Mouse (Mus musculus): ENCODE measurements around the gene Tbc1d17. TPM values are rescaled to one million over a fixed set of nuclear protein-coding genes. Genes with fewer than 3 reads are reported as not detected.

Gene Tbc1d17
- polyA plus RNA-seq, 1 experiment from 2014 or later, result 28.3 TPM

DNA sequence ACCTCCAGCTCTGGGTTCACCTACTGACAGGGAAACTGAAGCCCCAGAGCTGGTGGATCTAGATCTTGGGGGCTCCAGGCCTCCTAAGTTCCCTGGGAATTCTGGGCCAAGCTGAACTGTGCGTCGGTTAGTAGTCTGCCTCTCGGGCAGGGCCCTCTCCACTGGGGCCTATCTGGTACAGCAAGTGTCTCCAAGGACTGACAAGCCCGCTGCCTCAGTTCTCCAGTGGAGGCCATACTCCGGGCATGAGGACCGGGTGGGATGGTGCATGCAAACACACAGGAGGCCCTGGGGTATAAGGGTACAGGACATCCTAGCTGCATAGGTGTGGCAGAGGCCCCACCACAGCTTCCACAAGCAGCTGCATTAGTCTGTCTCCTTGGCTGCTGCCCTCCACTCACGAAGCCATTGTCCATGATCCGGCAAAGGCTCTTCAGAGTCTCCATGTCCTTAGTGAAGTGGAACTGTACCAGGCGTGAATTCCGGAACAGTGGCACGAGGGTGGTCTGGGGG, 15.2 kb upstream of the Tbc1d17 start:
- Histone ChIP-seq H3K36me3 (ENCODE audit: inconsistent target) (peaks cover 27% of the 10 kb centered on the region), H3K4me3 (ENCODE audit: inconsistent target) (no peak overlapping the region), H3K27ac (no peak overlapping the region), H3K79me2 (ENCODE audit: inconsistent target) (peaks cover 77% of the 10 kb centered on the region)
- WGBS (ENCODE audit: missing documents), result 91% methylated on average over 11 of the region's 11 CpGs

DNA sequence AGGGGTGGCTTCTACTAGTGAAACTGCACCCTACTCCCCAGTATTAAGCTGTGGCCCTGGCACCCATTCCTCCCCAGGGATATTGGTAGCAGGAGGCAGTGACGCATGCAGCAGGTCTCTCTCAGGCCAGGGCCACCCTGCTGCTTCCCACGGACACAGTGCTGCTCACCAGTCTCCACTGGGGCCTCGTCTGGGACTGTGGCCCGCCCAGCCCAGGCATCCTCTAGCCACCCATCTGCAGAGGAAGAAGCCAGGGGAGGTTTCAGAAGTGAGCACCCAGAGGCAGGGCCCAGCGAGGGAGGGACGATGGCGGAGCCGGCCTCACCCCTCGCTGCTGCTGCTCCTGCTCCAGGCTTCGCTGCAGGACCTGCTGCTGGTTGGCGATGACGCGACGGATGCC, 14.3 kb upstream of the Tbc1d17 start:
- Histone ChIP-seq H3K4me3 (ENCODE audit: inconsistent target) (no peak overlapping the region), H3K27ac (no peak overlapping the region), H3K36me3 (ENCODE audit: inconsistent target) (peaks cover 27% of the 10 kb centered on the region), H3K79me2 (ENCODE audit: inconsistent target) (peaks cover 79% of the 10 kb centered on the region)
- WGBS (ENCODE audit: missing documents), result 92% methylated on average over 13 of the region's 14 CpGs

DNA sequence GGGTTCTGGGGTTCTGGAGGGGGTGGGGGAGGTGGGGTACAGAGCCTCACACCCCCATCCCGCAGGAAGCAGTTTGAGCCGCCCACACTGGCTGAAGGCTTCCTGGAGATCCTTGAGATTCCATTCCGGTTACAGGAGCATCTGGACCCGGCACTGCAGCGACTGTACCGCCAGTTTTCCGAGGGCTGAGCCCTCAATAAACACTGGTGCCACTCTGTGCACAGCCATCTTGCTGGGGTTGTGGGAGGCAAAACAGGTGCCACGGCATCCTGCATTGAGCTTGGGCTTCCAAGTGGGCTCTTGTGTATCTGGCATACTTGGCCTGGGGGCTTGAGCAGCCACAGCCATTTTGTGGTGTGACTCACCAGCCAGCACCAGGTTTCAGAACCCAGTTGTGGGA, 13.6 kb upstream of the Tbc1d17 start:
- H3K27ac ChIP-seq, result no peak overlapping the region
- H3K4me3 ChIP-seq (ENCODE audit: inconsistent target), result no peak overlapping the region
- 97% methylated on average over 8 of the region's 8 CpGs for WGBS (ENCODE audit: missing documents)
- H3K36me3 ChIP-seq (ENCODE audit: inconsistent target), result peaks cover 27% of the 10 kb centered on the region
- peaks cover 79% of the 10 kb centered on the region for H3K79me2 ChIP-seq (ENCODE audit: inconsistent target)

DNA sequence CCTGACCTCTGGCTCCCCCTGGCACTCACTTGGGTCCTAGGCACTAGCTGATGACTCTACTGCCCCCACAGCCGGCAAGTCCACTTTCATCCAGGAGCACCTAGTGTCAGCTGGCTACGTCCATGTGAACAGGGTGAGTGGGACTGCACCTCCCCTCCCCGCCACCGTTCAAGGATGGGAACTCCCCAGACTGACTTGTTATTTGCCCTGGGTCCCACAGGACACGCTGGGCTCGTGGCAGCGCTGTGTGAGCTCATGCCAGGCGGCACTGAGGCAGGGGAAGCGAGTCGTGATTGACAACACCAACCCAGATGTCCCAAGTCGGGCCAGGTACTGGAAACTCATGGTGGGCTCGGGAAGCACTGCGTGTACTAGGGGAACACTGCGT, 12.5 kb upstream of the Tbc1d17 start:
- WGBS (ENCODE audit: missing documents), result 94% methylated on average over 14 of the region's 14 CpGs
- Histone ChIP-seq H3K27ac (no peak overlapping the region), H3K4me3 (ENCODE audit: inconsistent target) (no peak overlapping the region), H3K36me3 (ENCODE audit: inconsistent target) (peaks cover 27% of the 10 kb centered on the region), H3K79me2 (ENCODE audit: inconsistent target) (peaks cover 72% of the 10 kb centered on the region)

DNA sequence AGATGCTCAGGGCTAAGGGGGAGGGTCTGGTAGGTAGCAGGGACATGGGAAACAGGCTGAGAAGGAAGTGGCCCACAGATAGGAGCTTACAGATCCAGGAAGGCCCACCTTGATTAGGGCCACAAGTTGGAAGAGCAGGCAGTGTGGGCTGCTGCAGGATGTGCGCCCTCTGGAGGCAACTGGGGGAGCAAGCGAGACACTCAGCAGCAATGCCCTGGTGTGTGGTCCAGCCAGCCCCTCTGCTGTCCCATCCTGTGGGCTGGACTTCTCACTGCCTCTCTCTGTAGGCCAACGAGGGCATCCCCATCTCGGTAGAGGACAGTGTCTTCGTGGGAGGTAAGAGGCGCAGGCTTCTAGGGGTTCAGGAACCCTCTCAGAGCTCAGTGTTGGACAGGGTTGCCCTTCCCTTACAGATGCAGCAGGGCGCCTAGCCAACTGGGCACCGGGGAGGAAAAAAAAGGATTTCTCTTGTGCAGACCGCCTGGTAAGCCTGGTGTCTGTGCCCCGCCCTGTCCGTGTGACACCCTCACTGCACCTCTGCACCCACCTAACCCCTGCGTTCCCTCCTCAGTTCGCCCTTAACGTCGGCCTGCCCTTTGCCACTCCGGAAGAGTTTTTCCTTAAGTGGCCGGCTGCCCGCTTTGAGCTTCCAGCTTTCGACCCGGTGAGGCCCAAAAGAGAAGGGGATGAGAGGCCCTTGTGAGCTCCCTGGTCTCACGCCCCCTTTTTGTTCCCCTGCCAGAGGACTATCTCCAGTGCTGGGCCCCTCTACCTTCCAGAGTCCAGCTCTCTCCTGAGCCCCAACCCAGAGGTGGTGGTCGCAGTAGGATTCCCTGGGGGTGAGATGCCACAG, 11.9 kb upstream of the Tbc1d17 start:
- Histone ChIP-seq H3K27ac (no peak overlapping the region), H3K79me2 (ENCODE audit: inconsistent target) (peaks cover 68% of the 10 kb centered on the region), H3K4me3 (ENCODE audit: inconsistent target) (no peak overlapping the region), H3K36me3 (ENCODE audit: inconsistent target) (peaks cover 27% of the 10 kb centered on the region)
- WGBS (ENCODE audit: missing documents), result 69% methylated on average over 22 of the region's 22 CpGs

DNA sequence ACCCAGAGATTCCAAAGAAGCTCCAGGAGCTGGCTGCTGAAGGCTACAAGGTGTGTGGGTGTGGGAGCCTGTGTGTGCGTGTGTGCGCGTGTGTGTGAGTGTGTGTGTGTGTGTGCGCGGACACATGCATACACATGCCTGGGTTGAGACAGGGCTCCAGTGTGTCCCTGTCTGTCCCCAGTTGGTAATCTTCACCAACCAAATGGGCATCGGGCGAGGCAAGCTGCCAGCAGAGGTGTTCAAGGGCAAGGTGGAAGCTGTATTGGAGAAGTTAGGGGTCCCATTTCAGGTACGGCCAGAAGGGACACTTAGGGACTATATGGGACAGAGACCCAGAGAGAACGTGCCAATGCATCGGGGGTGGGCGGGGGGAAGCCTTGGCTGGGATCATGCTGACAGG, 11.0 kb upstream of the Tbc1d17 start:
- H3K27ac ChIP-seq, result no peak overlapping the region
- 90% methylated on average over 11 of the region's 11 CpGs for WGBS (ENCODE audit: missing documents)
- H3K4me3 ChIP-seq (ENCODE audit: inconsistent target), result no peak overlapping the region
- H3K79me2 ChIP-seq (ENCODE audit: inconsistent target), result peaks cover 61% of the 10 kb centered on the region
- peaks cover 27% of the 10 kb centered on the region for H3K36me3 ChIP-seq (ENCODE audit: inconsistent target)

DNA sequence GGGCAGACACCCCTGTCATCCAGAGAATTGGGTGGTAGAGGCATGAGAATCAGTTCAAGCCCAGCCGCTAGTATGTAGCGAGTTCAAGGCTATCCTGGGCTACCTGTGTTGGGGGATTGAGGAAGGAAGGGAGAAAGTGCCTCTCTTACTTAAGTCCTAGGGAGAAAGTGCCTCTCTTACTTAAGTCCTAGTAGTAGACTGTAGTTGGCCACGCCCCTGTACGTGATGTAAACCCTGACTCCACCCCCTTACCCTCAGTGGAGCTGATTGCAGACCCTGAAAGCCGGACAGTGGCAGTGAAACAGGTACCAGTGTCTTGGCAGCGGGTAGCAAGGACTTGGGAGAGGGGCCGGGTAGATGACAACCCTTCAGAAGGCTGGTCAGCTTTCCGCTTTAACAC, 9.0 kb upstream of the Tbc1d17 start:
- Histone ChIP-seq H3K27ac (peak overlapping the region; percentile 95), H3K4me3 (ENCODE audit: inconsistent target) (peak overlapping the region; percentile 81), H3K36me3 (ENCODE audit: inconsistent target) (peaks cover 16% of the 10 kb centered on the region), H3K79me2 (ENCODE audit: inconsistent target) (peaks cover 62% of the 10 kb centered on the region)
- WGBS (ENCODE audit: missing documents), result 30% methylated on average over 8 of the region's 8 CpGs

DNA sequence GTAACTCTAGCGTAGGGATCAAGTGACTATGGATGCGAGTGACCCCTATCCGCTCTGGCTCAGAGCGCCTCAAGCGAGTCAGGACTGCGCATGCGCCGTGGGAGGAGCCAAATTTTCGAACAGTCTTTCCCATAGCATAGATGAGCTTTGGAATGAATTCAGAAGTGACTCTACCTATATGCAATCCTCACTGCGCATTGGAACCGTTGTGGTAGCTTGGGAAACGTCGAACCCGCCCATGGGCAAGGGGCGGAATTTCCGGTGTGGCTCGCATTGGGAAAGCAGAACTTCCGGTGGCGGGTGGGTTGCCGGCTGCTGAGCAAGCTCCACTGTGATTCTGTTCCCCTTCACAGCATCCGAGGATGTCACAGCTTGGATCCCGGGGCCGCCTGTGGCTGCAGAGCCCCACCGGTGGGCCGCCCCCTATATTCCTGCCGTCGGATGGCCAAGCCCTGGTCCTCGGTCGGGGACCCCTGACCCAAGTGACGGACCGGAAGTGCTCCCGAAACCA, 8.2 kb upstream of the Tbc1d17 start, which contains the start of gene Pnkp:
Pnkp (plus strand) TSS at position 98 of the 511 bp plus-strand sequence.
- Histone ChIP-seq H3K36me3 (ENCODE audit: inconsistent target) (peaks cover 8% of the 10 kb centered on the region), H3K79me2 (ENCODE audit: inconsistent target) (peaks cover 70% of the 10 kb centered on the region), H3K4me3 (ENCODE audit: inconsistent target) (peak within 1 kb of the TSS; percentile 81), H3K27ac (peak within 1 kb of the TSS; percentile 95)
- 0% methylated on average over 28 of the region's 32 CpGs for WGBS (ENCODE audit: missing documents)

DNA sequence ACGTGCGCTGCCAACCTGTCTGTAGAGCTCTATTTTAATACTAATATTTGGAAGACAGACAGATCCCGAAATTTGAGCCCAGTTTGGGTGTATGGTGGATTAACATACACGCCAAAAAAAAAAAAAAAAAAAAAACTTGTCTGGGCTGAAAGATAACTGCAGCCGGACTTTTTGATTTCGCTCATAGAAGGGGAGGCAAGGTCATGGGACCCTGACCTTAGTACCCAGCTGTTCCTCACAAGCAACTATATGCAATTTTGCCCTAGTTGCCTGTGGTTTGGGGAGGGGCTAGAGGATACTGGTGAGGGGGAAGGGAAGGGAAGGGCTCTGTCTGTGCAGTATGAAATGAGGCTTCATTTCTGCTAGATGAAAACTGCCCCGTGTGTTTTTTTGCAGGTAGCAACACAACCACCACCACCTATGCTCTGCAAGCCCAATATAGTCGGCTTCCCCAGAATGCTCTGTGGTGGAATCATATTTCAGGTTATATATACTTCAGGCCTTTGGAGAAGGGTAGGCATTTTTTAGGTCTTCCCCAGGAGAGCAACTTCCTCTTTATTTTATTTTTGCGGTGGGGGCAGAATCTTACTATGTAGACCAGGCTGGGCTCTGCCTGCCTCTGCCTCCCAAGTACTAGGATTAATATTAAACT, 7.5 kb upstream of the Tbc1d17 start:
- peaks cover 74% of the 10 kb centered on the region for H3K79me2 ChIP-seq (ENCODE audit: inconsistent target)
- H3K27ac ChIP-seq, result peak overlapping the region; percentile 95
- H3K4me3 ChIP-seq (ENCODE audit: inconsistent target), result peak overlapping the region; percentile 81
- 31% methylated on average over 9 of the region's 9 CpGs for WGBS (ENCODE audit: missing documents)
- peaks cover 1% of the 10 kb centered on the region; the same call in 1 of the 2 replicates for H3K36me3 ChIP-seq (ENCODE audit: inconsistent target)

DNA sequence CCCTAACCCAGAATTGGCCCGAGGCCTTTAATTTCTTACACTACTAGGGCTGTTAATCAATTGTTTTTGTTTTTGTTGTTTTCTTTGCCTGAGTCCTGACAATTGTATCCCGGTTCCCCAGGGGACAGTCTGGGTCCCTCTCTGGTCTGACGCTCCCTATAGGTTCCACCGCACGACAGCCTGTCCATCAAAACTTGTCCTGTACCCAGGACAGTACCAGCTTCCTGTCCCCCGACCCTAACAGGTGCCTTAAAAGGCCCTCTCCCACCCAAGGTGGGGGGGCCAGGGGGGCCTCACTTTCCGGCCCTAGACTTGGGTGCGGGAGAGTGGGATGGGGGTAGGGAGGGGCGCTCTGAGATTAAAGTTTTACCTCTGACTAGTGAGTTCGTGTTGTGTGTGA, 6.2 kb upstream of the Tbc1d17 start:
- peak overlapping the region; percentile 73 for H3K4me3 ChIP-seq (ENCODE audit: inconsistent target)
- peak overlapping the region; percentile 95 for H3K27ac ChIP-seq
- H3K36me3 ChIP-seq (ENCODE audit: inconsistent target), result no peaks in the 10 kb centered on the region
- 41% methylated on average over 10 of the region's 10 CpGs for WGBS (ENCODE audit: missing documents)
- peaks cover 72% of the 10 kb centered on the region for H3K79me2 ChIP-seq (ENCODE audit: inconsistent target)

DNA sequence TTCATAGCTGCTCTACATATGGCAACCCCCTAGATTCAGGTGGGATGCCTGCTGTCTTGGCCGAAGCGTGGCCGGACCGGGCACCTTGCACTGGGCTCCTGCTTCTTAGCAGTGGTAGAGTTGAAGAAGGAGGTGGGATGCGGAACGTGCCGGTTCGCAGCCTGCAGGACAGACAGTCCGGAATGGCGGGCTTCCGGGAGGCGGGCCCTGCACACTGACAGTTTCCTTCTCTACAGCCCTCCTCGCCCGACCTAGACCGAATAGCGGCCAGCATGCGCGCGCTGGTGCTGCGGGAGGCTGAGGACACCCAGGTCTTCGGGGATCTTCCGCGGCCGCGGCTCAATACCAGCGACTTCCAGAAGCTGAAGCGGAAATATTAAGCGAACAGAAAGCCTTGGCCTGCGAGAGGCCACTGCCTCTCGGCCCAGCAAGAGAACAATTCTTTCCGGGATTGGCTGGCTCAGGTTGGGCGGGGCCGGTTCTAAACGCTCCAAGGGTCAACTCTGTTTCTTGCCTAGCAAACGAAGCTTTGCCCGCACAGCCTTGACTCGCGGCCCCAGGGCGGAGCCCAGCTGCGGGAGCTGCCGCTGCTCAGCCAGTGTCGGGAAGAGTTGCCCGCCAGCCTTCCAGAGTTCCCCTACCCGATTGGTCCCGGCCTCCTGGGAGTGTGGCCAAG, 5.6 kb upstream of the Tbc1d17 start:
- peak overlapping the region; percentile 73 for H3K4me3 ChIP-seq (ENCODE audit: inconsistent target)
- WGBS (ENCODE audit: missing documents), result 1% methylated on average over 45 of the region's 45 CpGs
- peaks cover 67% of the 10 kb centered on the region for H3K79me2 ChIP-seq (ENCODE audit: inconsistent target)
- no peaks in the 10 kb centered on the region for H3K36me3 ChIP-seq (ENCODE audit: inconsistent target)
- peak overlapping the region; percentile 95 for H3K27ac ChIP-seq

DNA sequence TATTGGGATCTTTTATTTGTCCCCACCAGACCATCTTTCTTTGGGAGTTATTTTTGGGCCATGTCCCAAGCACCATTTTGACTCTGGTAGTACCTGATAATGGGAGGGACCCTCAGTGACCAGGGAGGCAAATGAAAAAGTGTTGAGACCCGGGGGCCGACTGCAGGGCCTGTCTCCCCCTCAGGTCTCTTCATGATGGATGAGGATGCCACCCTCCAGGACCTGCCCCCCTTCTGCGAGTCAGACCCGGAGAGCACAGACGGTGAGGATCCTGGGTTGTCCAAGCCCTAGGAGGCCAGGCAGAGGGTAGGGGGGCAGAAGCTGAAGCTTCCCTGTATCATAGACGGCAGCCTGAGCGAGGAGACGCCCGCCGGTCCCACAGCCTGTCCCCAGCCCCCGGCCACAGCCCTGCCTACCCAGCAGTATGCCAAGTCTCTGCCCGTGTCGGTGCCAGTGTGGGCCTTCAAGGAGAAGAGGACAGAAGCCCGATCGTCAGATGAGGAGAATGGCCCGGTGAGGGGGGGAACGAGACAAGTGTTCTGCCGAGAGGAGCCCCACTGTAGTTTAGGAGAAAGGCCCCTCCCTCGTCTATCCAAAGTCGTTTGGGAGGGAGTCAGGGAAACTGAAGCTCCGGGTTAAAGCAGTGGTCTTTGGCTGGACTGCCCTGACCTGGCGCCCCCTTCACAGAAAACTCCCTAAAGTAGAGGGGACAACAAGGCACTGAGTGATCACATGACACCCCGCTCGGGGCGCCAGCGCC, 4.9 kb upstream of the Tbc1d17 start:
- Histone ChIP-seq H3K36me3 (ENCODE audit: inconsistent target) (no peaks in the 10 kb centered on the region), H3K79me2 (ENCODE audit: inconsistent target) (peaks cover 59% of the 10 kb centered on the region)
- WGBS (ENCODE audit: missing documents), result 31% methylated on average over 26 of the region's 26 CpGs

DNA sequence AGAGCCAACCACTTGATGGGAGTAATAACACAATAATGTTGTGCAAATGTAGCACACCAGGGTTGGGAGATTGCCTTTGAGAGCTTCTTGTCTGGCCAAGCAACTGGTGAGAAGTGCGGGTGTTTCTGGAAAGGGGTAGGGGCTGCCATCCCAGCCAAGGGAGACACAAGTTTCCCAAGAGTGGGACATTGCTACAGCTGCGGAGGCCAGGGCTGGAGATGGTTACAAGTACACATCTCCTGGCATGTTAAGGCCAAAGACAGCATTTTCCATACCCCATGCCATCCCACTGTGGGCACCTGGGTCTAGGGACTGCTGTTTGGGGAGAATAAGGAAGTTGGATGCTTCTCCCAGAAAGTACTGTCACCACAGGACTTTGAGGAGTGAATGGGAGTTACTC, 4.2 kb upstream of the Tbc1d17 start:
- H3K79me2 ChIP-seq (ENCODE audit: inconsistent target), result peaks cover 55% of the 10 kb centered on the region
- 88% methylated on average over 2 of the region's 2 CpGs for WGBS (ENCODE audit: missing documents)
- no peak overlapping the region for H3K27ac ChIP-seq
- H3K36me3 ChIP-seq (ENCODE audit: inconsistent target), result no peaks in the 10 kb centered on the region
- H3K4me3 ChIP-seq (ENCODE audit: inconsistent target), result no peak overlapping the region

More for the DNA sequence above, 4.9 kb upstream of the Tbc1d17 start:
- Histone ChIP-seq H3K4me3 (ENCODE audit: inconsistent target) (peak overlapping the region; percentile 73), H3K27ac (peak overlapping the region; percentile 95)
